Mouse (Mus musculus): ENCODE results near the gene Bloc1s1. TPM values are rescaled to one million over a fixed set of nuclear protein-coding genes. Genes with fewer than 3 reads are reported as not detected.

The Bloc1s1 gene
- total and polyA plus RNA-seq, 3 experiments, result 45.1 to 70.6 TPM; not detected in 1

GRCm38 (mm10) chr10:128899759-128900490 lies 23.9 kb downstream of the Bloc1s1 start:
- Histone ChIP-seq H3K27ac (ENCODE audit: control insufficient read depth, low read depth, low read length) (no peak overlapping the region), H3K9ac (ENCODE audit: control insufficient read depth, low read depth, low read length, poor library complexity, severe bottlenecking) (no peak overlapping the region), H3K36me3 (ENCODE audit: control insufficient read depth in 1 of 2, insufficient read depth in 2 of 2, low read length in 2 of 2) (peaks cover 0 to 7% of the 10 kb centered on the region in 2 experiments; a peak in 1 of 4 replicates), H3K4me3 (ENCODE audit: control insufficient read depth in 1 of 2, insufficient read depth in 1 of 2, low read depth in 2 of 2, low read length in 2 of 2) (no peak overlapping the region), H3K4me1 (ENCODE audit: control insufficient read depth in 1 of 2, insufficient read depth in 2 of 2, low read length in 2 of 2) (peaks cover 14 to 23% of the 10 kb centered on the region in 2 experiments), H3K27me3 (ENCODE audit: control insufficient read depth in 1 of 2, insufficient read depth in 2 of 2, low read length in 2 of 2) (no peaks in the 10 kb centered on the region), H3K79me2 (ENCODE audit: control insufficient read depth, insufficient read depth, low read length, poor library complexity) (no peaks in the 10 kb centered on the region), H3K9me3 (replicated peaks; ENCODE audit: insufficient read depth, low read length) (no peaks in the 10 kb centered on the region)
- no peak for DNase-seq (ENCODE audit: low read depth, low spot score)
- TF ChIP-seq ZNF384 (IDR thresholded peaks at IDR 0.05; ENCODE audit: low read depth, low read length) (no peak), BHLHE40 (IDR thresholded peaks at IDR 0.05; ENCODE audit: borderline replicate concordance, low read depth, low read length) (no peak), RAD21 (IDR thresholded peaks at IDR 0.05; ENCODE audit: low read depth, low read length) (no peak), SIN3A (IDR thresholded peaks at IDR 0.05; ENCODE audit: low read length) (no peak), POLR2AphosphoS2 (IDR thresholded peaks at IDR 0.05; ENCODE audit: low read length) (no peak), ZMIZ1 (IDR thresholded peaks at IDR 0.05; ENCODE audit: low read depth, low read length) (no peak)

- H3K27me3 ChIP-seq (ENCODE audit: control insufficient read depth in 1 of 2, insufficient read depth in 2 of 2, low read length in 2 of 2), result no peaks in the 10 kb centered on the region
- H3K79me2 ChIP-seq (ENCODE audit: control insufficient read depth, insufficient read depth, low read length, poor library complexity), result no peaks in the 10 kb centered on the region
- no peak overlapping the region for H3K4me3 ChIP-seq (ENCODE audit: control insufficient read depth in 1 of 2, insufficient read depth in 1 of 2, low read depth in 2 of 2, low read length in 2 of 2)
- DNase-seq (ENCODE audit: low read depth, low spot score), result no peak
- no peak for TF ChIP-seq MAX (IDR thresholded peaks at IDR 0.05; ENCODE audit: low read length)
- TF ChIP-seq MAFK (IDR thresholded peaks at IDR 0.05; ENCODE audit: borderline replicate concordance, low read depth, low read length), result no peak
- TF ChIP-seq TAL1 (IDR thresholded peaks at IDR 0.05; ENCODE audit: low read length), result no peak
- no peak for TF ChIP-seq MYB (IDR thresholded peaks at IDR 0.05; ENCODE audit: low read depth, low read length)
- no peak overlapping the region for H3K27ac ChIP-seq (ENCODE audit: control insufficient read depth, low read depth, low read length)
- no peak overlapping the region for H3K9ac ChIP-seq (ENCODE audit: control insufficient read depth, low read depth, low read length, poor library complexity, severe bottlenecking)
- 0 out of 4 replicates have a peak, but pooled peaks cover 0 to 3% of the 10 kb centered on the region in 2 experiments for H3K36me3 ChIP-seq (ENCODE audit: control insufficient read depth in 1 of 2, insufficient read depth in 2 of 2, low read length in 2 of 2)
- H3K4me1 ChIP-seq (ENCODE audit: control insufficient read depth in 1 of 2, insufficient read depth in 2 of 2, low read length in 2 of 2), result peaks cover 4 to 16% of the 10 kb centered on the region in 2 experiments
- no peaks in the 10 kb centered on the region for H3K9me3 ChIP-seq (replicated peaks; ENCODE audit: insufficient read depth, low read length)
Measured at GRCm38 (mm10) chr10:128897501-128897900, 26.3 kb downstream of the Bloc1s1 start.

- TF ChIP-seq ZMIZ1 (IDR thresholded peaks at IDR 0.05; ENCODE audit: low read depth, low read length), result no peak
- TF ChIP-seq CHD2 (IDR thresholded peaks at IDR 0.05; ENCODE audit: low read length), result no peak
- no peak for TF ChIP-seq KAT2A (conservative IDR thresholded peaks at IDR 0.05; ENCODE audit: low read depth, low read length)
- TF ChIP-seq BHLHE40 (IDR thresholded peaks at IDR 0.05; ENCODE audit: borderline replicate concordance, low read depth, low read length), result no peak
- no peak for TF ChIP-seq SIN3A (IDR thresholded peaks at IDR 0.05; ENCODE audit: low read length)
- TF ChIP-seq GATA1 (IDR thresholded peaks at IDR 0.05; ENCODE audit: low read depth, low read length), result no peak
- TF ChIP-seq ZKSCAN1 (IDR thresholded peaks at IDR 0.05; ENCODE audit: low read depth, low read length), result no peak
- no peak for TF ChIP-seq MYB (IDR thresholded peaks at IDR 0.05; ENCODE audit: low read depth, low read length)
- Histone ChIP-seq H3K4me1 (ENCODE audit: control insufficient read depth in 1 of 2, insufficient read depth in 2 of 2, low read length in 2 of 2) (peaks cover 4 to 16% of the 10 kb centered on the region in 2 experiments), H3K9ac (ENCODE audit: control insufficient read depth, low read depth, low read length, poor library complexity, severe bottlenecking) (no peak overlapping the region), H3K27me3 (ENCODE audit: control insufficient read depth in 1 of 2, insufficient read depth in 2 of 2, low read length in 2 of 2) (no peaks in the 10 kb centered on the region), H3K4me3 (ENCODE audit: control insufficient read depth in 1 of 2, insufficient read depth in 1 of 2, low read depth in 2 of 2, low read length in 2 of 2) (no peak overlapping the region), H3K9me3 (replicated peaks; ENCODE audit: insufficient read depth, low read length) (no peaks in the 10 kb centered on the region), H3K79me2 (ENCODE audit: control insufficient read depth, insufficient read depth, low read length, poor library complexity) (no peaks in the 10 kb centered on the region), H3K36me3 (ENCODE audit: control insufficient read depth in 1 of 2, insufficient read depth in 2 of 2, low read length in 2 of 2) (0 out of 4 replicates have a peak, but pooled peaks cover 0 to 3% of the 10 kb centered on the region in 2 experiments), H3K27ac (ENCODE audit: control insufficient read depth, low read depth, low read length) (no peak overlapping the region)
- no peak for DNase-seq (ENCODE audit: low read depth, low spot score)
Measured at GRCm38 (mm10) chr10:128896807-128897206, 27.0 kb downstream of the Bloc1s1 start.
